Mouse (Mus musculus) spleen, postnatal 10 days (tissue): Measurements from ENCODE around the gene Pex11g.
A peak's percentile ranks its signal among the peaks of the same experiment; 100 is the strongest.

Source experiments
- DNase-seq, 2 experiments: peaks; one replicate each; pipeline ENCODE4 v3.0.0; 2021 to 2022; ENCODE audit warnings: low spot score in 2 of 2

Pex11g gene

DNA sequence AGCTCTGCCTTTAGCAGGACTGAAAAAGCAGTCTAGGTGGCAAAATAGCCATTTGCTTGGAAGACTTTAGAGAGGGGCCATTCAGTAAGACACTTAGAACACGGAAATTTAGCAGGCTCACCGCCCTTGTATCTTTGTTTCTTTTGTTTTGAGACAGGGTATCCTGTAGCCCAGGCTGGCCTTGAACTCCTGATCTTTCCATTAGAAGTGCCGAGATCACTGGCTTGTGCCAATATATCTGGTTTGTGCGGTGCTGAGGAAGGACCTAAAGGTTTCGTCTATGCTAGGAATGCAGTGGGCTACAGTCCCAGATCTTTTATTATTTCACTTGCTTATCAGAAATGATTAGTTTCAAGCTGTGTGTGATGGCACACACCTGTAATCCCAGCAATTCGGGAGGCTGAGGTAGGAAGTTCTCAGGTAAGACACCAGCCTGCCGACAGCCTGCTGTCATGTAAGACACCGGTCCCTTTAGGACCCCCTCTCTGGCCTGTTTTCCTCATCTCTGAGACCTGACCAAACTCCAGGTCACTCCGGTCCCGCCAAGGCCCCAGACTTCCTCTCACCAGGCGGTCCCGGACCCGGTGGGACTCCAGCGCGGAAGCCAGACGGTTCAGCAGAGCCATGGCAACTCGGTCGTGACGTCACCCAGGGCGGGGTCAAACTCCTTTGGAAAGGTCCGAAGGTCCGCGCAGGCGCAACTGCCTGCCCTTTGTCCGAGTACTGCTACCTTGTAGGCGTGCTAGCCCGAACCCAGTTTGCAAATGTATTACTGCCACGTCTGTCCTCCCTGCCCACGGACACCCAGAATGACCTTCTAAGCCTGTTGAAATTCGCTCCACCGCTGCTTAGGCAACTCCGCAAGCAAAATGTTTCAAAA is at the start of gene Pex11g:
Gene Pex11g (minus strand): TSS at position 675 of the 880 bp plus-strand sequence.
- peak; percentile 90 to 95 for DNase-seq

DNA sequence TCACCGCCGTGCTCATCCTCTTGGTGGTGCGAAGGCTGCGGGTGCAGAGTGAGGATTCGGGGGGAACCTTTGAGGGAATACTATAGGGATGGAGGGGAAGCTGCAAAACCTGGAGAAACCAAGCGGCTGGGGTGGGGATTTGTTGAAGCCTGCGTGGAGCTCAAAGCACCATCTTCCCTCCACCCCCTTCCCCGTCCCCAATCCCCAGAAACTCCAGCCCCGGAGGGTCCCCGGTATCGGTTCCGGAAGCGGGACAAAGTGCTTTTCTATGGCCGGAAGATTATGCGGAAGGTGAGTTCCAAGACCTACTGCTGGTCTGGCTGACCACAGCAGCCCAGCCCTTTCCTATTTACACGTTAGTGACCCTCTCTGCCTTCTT is 49.6 kb upstream of the Pex11g start:
- no peak for DNase-seq

DNA sequence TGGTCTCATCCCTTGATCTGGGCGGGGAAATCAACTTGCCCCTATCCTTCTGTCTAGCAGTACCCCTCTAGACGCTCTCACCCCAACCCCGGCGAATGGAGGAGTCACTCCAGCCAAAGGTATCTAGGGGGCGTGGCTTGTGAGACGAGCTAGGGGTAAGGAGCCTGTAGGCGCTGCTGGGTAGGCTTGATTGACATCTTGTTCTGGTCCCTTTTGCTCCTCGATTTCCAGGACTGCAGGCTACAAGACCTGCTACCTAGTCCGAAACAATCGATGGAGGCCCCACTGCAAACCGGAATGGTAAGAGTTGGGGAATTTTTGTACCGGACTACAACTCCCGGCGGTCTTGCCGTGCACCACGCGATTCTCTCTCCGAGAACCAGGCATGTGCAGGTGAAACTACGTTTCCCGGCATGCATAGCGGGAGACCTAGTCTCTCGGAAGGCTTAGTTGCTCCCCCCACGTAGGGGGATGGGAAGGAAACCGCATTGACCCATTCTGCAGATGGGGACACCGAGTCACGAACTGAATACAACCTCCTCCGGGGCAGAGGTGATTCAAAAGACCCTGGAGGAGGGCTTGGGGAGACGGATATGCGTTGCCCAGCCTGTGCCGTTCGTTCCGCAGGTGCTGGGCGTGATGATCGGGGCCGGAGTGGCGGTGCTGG is 49.1 kb upstream of the Pex11g start:
- DNase-seq: peak; percentile 96

DNA sequence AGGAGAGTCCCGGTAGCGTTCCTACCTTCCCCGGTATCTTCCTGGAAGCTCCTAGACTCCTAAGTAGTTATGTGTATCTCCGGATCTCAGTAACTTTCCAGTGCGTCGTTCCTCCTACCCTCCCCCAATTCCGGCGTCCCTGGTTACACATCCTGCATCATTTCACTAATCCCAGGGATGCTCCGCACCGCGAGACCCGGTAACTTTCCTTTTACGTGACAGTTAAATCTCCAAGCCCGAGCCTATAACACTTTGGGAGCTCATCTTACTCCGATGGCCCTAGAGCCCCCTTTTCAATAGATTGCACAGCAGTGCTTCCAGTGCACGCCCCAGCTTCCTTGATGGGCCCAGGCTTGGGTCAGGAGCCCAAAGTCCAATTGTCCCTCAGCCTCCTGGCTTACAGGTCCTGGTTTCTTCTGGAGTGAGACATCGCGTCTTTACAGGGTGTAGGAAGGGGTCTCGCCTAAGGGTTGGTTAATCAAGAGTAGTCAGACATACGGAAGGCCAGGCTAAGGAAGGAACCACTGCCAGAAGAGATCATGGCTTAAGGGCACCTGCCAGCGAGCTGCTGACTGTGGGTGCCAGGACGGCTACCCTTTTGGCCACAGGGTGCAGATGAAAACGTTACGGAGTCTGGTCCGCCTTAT is 48.4 kb upstream of the Pex11g start:
- peak in 1 of 2 experiments; percentile 36 for DNase-seq

DNA sequence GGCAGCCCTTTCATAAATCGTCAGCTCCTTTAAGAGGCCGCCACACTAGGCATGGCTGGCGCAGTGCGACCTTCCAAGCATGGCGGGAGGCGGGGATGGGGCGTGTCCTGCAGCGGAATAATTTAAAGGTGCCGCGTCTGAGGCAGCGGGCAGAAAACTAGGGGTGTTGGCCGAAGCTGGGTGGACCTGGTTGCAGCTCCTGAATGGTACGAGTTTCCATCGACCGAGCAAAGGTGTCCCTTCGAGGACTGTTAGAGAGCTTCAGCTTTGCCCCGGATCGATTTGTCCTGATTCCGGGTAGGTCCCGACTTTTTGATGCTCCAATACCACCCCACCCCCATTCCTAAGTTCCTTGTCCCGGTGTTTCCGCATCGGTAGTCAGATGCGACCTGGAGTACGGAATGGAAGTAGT is 47.8 kb upstream of the Pex11g start, which contains the start of gene Pnpla6:
Gene Pnpla6 (plus strand): TSS at position 125 of the 412 bp plus-strand sequence.
- peak; percentile 82 to 92 for DNase-seq

DNA sequence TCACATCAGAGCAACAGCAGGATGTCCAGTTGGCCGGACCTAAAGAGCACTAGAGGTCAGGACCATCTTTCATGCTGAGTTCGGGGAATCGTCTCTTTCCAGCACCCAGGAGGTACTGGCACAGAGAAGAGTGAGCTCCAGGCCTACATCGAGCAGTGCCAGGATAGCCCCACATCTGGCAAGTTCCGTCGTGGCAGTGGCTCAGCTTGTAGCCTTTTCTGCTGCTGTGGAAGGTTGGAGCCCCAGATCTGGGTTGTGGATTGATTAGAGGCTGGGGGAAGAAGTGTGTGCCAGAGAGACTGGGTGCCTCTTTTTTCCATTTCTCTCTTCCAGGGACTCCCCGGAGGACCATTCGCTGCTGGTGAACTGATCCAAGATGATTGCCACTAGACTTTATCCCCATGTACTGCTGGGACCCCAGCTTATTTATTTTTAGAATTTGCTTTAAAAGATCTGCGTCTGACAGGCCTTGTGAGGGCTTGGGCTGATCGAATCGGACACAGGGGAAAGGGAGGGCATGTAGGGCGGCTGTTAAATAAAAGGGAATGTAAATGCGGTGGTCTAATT is 47.3 kb upstream of the Pex11g start:
- no peak for DNase-seq

DNA sequence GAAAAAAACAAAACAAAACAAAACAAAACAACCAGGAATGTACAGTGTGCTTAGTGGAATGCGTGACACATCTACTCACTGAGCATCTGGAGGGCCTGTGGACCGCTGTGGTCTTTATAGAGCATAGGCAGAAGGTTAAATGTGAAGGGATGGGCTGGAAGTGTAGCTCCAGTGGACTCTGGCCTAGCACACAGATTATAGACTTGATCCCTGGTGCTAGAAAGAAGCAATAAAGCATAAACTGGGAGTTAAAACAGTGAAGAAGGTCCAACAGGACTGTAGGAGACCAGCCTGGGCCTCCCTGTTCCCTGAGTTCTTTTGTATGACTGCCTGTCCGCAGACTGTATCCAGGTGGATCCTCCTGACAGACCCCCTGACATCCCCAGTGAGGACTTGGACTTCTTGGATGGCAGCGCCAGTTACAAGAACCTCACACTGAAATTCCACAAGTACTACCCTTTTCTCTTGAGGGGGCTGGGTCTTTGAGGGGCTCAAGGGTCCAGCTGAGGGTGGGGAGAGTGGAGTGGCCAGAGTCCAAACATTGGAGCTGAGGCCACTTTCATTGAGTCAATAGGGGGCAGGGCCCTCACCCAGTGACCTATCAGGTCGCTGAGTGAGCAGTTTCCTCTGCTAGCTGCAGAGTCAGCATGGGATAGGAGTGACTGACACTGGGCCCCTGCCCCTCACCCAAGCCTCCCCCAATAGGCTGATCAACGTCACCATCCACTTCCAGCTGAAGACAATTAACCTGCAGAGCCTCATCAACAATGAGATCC is 40.7 kb upstream of the Pex11g start:
- no peak for DNase-seq

DNA sequence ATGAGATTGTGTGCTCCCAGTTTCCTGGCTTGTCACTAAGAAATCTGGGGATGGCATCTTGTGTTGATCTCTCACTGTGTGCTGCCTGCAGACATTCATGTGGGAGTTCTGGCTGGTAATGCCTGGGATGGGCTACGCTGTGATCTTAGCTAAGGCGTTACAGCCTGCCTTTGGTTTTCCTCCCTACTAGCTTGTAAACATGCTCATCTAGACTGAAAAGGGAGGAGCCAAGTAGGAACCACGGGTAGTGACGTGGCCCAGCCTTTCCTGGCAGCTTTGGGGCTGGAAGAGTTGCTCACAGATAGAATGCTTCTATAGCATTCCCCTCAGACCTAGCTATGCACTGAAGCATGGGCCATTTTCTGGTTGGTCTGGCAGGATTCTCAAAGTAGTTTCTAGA is 34.7 kb upstream of the Pex11g start:
- DNase-seq: no peak

DNA sequence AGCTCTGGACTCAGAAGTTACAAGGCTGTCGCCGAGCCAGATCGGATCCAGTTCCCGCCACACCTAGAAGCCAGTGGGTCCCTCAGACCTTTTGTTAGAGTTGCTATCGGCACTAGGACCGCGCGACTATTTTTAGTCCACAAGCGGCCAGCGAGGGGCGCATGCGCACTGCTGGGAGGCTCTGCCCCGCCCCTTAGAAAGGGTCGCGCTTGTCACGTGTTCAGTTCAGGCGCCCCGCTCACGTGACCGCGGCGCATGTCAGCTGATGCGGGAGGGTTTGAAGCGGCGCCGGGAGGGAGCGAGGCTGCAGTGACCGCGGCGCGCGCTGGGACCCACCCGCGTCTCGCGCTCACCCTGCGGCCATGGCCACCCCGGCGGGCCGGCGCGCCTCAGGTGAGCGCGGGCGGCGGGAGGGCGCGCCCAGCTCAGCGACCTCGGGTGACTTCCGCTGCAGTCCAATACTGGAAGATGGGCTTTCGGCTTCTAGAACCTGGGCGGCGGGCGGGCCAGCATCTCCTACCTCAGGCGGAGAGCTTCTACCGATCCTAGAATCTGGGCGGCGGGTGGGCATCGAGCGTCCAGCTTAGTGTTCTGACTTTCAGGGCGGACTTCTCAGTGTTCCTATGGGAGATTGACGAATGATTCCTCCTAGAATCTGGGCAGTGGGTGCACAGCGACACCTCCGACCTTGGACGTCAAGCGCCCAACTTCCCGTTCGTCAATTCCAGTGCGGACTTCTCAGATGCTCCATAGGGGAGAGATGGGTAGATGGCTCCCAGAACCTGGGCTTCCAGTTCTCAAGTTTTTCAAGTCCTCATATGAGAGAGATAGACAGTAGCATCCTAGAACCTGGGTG is 33.0 kb upstream of the Pex11g start, which contains the start of gene Mcoln1:
Gene Mcoln1 (plus strand): TSS at position 223 of the 856 bp plus-strand sequence.
- peak; percentile 98 for DNase-seq

DNA sequence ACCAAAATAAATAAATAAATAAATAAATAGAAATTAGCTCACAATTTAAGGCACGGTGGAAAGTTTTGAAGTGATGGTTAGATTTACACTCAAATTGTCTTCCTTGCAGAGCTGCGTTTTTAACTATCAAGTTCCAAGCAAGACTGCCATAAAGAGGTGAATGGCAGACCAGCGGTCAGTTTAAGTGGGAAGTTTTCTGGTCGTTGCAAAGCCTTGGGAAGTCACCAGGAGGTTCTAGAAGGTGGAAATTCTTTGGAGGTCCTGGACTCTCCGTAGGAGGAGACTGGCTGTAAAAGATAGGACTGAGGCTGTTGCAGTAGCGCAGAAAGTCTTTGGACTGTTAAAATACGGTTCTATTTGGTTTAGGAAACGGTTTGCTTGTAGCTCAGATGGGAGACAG is 32.3 kb upstream of the Pex11g start:
- no peak for DNase-seq

DNA sequence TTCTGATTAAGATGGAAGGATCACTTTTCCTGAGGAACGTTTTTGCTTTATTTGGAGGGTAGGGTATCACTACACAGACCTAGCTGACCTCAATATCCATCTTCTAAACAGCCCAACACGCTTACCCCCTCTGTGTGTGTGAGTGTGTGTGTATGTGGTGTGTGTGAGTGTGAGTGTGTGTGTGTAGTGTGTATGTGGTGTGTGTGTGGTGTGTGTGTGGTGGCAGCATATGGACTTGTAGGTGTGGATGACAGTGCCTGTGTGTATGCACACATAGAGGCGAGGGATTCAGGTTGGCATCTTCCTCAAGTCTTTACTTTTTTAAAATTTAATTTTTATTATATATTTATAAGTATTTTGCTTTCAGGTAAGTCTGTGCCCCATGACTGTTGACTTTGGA is 31.1 kb upstream of the Pex11g start:
- DNase-seq: no peak

DNA sequence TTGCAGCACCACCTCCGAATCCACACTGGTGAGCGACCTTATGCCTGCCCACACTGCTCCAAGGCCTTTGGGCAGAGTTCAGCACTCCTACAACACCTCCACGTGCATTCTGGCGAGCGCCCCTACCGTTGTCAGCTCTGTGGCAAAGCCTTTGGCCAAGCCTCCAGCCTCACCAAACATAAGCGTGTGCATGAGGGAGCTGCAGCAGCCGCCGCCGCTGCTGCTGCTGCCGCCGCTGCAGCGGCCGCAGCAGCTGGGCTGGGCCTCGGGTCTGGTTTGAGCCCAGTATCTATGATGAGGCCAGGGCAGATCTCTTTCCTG is 28.9 kb upstream of the Pex11g start:
- DNase-seq: no peak

DNA sequence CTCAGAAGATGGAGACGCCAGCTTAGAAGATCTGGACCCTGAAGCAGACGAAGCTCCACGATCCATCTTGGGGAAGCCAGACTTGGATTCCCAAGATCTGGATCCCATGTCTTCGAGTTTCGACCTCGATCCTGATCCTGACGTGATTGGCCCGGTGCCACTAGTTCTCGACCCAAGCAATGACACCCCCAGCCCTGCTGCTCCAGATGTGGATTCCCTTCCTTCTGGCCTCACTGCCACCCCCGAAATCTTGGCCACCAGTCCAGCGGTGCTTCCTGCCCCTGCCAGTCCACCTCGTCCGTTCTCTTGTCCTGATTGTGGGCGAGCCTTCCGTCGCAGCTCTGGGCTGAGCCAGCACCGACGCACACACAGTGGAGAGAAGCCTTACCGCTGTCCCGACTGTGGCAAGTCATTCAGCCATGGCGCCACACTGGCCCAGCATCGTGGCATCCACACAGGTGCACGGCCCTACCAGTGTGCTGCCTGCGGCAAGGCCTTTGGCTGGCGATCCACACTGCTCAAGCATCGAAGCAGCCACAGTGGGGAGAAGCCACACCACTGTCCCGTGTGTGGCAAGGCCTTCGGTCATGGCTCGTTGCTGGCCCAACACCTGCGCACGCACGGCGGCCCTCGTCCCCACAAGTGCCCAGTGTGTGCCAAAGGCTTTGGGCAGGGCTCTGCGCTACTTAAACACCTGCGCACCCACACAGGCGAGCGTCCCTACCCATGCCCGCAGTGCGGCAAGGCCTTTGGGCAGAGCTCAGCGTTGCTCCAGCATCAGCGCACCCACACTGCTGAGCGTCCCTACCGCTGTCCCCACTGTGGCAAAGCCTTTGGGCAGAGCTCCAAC is 28.3 kb upstream of the Pex11g start:
- DNase-seq: no peak

DNA sequence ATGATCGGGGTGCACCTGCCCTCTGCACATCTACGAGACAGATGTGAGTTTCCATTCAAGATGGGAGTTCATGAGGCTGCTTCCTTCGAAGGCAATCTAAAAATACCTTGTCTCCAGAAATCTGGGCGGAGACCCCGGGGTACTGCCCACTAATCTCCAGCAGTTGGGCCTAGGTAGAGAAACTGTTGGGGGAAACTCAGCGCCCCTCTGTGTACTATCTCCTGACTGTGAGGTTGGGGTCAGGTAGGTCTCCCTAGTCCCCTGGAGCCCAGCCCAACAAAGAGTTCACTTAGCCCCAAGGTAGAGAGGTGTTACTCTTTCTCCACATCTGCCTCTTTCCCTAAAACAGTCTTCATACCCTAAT is 26.3 kb upstream of the Pex11g start:
- no peak for DNase-seq

DNA sequence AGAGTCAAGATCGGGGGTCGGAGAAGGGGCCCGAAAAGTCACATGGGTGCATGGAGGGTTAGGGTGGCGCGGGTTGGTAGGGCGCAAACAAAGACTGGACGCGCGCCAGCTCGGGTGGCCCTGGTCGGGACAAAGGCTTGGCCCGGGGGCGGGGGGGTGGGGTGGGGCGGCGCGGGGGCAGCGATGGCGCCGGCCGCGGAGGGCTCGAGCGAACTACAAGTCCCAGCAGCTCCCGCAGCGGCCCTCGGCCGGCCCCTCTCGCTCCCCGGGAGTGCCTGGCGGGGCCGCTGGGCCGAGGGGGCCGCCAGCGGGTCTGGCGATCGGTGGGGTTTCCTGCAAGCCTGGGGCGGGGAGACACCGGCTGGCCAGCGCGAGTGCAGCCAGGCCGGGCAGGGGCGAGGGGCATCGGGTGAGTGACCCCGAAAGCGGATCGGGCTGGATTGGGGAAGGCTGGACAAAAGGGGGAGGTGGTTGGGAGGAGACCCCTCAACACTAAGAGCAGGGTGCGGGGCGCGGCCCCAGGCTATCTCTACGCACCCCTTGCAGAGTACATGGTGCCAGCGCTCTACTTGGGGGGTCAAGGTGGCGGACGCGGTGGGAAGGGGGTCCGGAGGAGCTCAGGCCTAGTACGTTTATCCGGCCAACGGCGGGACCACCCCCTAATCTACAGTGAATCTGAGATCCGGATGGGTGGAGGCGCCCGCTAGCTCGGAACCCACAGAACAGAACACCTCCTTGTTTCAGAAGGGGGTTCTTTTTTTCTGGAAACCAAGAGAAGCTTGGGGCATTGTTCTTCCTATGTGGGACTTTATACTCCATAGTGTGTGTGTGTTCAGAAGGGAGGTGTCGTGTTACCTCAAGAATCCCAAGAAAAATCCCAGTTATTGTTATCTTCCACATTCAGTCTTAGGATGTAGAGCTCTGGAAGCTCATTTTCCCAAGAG is 25.7 kb upstream of the Pex11g start, which contains the start of gene Zfp358:
Gene Zfp358 (plus strand): TSS at position 238 of the 944 bp plus-strand sequence.
- DNase-seq: peak; percentile 47 to 74

DNA sequence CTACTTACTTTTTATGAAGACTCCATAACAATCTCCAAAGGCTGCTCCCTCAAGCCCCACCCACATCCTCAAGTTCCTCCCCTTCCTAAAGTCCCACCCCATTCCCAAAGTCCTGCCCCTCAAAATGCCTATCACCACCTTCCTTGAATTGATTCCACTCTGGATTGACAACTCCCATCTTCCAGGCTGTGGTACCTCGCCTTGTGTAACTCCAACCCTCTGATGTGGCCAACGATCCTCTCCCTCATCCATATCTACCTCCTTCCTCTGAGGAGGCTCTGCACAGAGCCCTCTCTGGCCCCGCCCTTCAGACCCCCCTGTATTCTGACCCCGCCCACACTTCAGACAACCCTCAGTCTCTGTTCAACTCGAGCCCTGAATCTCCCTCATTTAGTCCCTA is 17.7 kb upstream of the Pex11g start:
- no peak for DNase-seq

DNA sequence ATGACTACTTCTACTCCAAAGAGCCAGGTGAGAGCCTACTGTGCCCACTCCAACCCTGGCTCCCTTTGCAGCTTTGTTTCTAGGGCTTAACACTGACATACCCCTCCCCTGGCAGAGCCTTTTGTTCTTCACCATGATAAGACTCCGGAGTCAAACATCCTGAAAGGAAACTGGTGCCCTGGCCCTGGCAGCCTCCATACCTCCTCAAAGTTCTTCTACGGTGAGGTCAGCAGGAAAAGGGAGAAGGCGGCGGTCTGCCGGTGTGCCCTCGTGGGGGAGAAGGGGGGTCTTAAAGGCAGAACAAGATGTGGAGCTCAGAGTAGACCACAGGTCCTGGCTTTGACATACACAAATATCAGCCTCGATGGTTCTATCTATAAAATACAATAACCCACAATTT is 16.1 kb upstream of the Pex11g start:
- DNase-seq: no peak

DNA sequence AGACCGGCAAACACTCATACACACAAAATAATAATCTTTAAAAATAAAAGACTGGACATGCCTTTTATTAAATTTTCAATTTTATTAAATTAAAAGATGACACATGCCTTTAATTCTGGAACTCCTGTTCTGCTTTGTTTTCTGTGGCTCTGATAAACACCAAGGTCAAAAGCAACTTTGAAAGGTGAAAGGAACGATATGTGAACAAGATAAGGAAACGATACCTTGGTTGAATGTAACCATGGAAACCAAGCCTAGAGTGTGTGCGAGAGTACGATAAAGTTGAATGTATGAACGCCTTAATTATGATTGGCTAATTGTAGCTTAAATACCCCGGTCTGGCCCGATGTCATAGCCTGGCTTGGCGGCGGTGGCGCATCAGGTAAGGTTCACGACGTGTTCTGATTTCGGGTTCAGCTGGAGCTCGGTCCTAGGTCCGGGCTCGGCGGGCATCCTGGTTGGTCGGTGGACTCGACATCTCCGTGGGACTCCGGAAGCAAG is 14.8 kb upstream of the Pex11g start:
- no peak for DNase-seq
